Mouse (Mus musculus): ENCODE results near the gene Avpr1b. TPM values are rescaled to one million over a fixed set of nuclear protein-coding genes. Genes with fewer than 3 reads are reported as not detected.

Gene Avpr1b
- polyA plus RNA-seq, 1 experiment from 2014 or later: 0.04 TPM

DNA sequence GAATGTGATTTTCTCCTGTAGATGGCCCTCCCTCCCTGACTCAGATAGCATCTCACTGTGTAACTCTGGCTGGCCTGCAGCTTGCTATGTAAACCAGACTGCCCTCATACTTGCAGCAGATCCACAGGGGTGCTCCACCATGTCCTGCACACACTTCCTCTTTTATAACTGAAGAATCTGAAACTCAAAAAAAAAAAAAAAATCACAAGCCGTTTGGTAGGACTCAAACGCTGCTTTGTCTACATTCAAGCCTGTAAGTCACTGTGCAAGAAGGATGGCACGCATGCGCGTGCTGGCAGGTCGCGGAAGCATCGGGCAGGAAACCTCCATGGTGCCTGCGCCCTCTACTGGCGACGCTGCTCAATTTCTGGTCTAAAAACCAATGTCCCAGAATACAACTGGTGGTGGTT lies 58.9 kb downstream of the Avpr1b start:
- ATAC-seq (ENCODE audit: low FRiP score, low TSS enrichment) (peak; percentile 57; the same call in 1 of the 2 replicates), DNase-seq (ENCODE audit: low spot score) (peak; percentile 92)
- no peaks in the 10 kb centered on the region for H3K27me3 ChIP-seq (ENCODE audit: control insufficient read depth, insufficient read depth, low read length)
- no peaks in the 10 kb centered on the region for H3K4me1 ChIP-seq (replicated peaks; ENCODE audit: control insufficient read depth, insufficient read depth)
- no peaks in the 10 kb centered on the region for H3K36me3 ChIP-seq (ENCODE audit: control insufficient read depth, insufficient read depth, low read length)
- no peak overlapping the region; the same call in 1 of the 2 replicates for H3K4me2 ChIP-seq (replicated peaks; ENCODE audit: low read depth)
- no peaks in the 10 kb centered on the region for H3K9me3 ChIP-seq (ENCODE audit: control insufficient read depth, low read length)
- no peak for TF ChIP-seq EP300 (optimal IDR thresholded peaks at IDR 0.05)
- peak; percentile 94 for TF ChIP-seq CTCF (IDR thresholded peaks at IDR 0.05; ENCODE audit: low read depth)
- under 1% methylated on average over 11 of the region's 11 CpGs for WGBS
- no peak overlapping the region for H3K4me3 ChIP-seq (ENCODE audit: low read depth, low read length)
- no peak overlapping the region for H3K27ac ChIP-seq (replicated peaks)
- no peak overlapping the region for H3K9ac ChIP-seq (ENCODE audit: low read length)

DNA sequence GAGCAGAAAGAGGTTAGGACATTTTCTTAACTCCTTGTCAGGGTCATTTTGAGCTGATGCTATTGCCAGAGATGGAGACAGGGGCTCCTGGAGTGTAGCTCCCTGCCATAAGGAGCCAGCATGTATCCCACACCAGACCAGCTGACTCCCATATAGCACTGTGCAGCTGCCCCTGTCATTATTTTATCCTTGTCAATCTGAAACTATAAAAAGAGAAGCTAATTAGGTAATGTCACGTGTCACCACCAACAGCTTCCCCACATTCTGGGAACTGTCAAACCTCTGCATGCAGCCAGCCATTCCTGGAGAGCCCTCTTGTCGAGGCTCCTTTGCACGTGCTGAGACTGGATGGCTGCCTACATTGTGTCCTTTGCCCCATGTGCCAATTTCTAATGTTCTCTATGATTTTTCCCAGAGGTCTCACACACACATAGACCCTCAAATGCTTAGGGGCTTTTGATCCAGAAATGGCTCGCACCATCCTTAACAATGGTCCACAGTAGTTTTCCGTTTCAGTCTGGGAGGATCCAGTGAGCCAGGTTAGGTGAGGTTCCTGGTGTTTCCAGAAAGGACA lies 60.6 kb downstream of the Avpr1b start:
- no peak for ATAC-seq (ENCODE audit: low FRiP score, low TSS enrichment)
- H3K4me3 ChIP-seq (ENCODE audit: low read depth, low read length): no peak overlapping the region
- H3K4me2 ChIP-seq (replicated peaks; ENCODE audit: low read depth): no peak overlapping the region
- no peak overlapping the region for H3K27ac ChIP-seq (replicated peaks)
- H3K9me3 ChIP-seq (ENCODE audit: control insufficient read depth, low read length): no peaks in the 10 kb centered on the region
- H3K4me1 ChIP-seq (replicated peaks; ENCODE audit: control insufficient read depth, insufficient read depth): no peaks in the 10 kb centered on the region
- H3K9ac ChIP-seq (ENCODE audit: low read length): no peak overlapping the region
- WGBS: 78% methylated on average over 5 of the region's 5 CpGs
- no peak for TF ChIP-seq CTCF (IDR thresholded peaks at IDR 0.05; ENCODE audit: low read depth)
- no peak for DNase-seq (ENCODE audit: low spot score)
- H3K36me3 ChIP-seq (ENCODE audit: control insufficient read depth, insufficient read depth, low read length): no peaks in the 10 kb centered on the region
- H3K27me3 ChIP-seq (ENCODE audit: control insufficient read depth, insufficient read depth, low read length): no peaks in the 10 kb centered on the region

DNA sequence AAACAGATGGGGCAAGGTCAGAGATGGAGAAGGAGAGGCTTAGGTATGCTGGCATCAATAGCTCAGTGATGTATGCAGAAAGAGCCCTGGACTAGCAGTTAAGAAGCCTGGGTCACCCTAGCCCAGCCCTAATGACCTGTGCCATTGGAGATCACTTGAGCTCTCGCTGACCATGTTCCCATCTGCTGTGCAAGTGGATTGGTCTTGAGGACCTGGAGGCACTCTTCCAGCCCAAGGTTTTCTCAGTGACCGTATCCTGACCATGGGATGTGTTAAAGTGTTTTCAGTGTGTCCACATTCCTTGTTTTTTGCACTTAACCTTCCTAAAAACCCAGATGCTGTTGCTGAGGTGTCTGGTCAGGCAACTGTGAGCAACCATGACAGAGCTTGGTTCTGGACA lies 61.2 kb downstream of the Avpr1b start:
- no peak overlapping the region for H3K4me3 ChIP-seq (ENCODE audit: low read depth, low read length)
- ATAC-seq (ENCODE audit: low FRiP score, low TSS enrichment) (no peak), DNase-seq (ENCODE audit: low spot score) (no peak)
- no peaks in the 10 kb centered on the region for H3K9me3 ChIP-seq (ENCODE audit: control insufficient read depth, low read length)
- WGBS: 90% methylated on average over 2 of the region's 2 CpGs
- no peak overlapping the region for H3K27ac ChIP-seq (replicated peaks)
- TF ChIP-seq EP300 (optimal IDR thresholded peaks at IDR 0.05): no peak
- TF ChIP-seq CTCF (IDR thresholded peaks at IDR 0.05; ENCODE audit: low read depth): no peak
- no peaks in the 10 kb centered on the region for H3K27me3 ChIP-seq (ENCODE audit: control insufficient read depth, insufficient read depth, low read length)
- no peaks in the 10 kb centered on the region for H3K4me1 ChIP-seq (replicated peaks; ENCODE audit: control insufficient read depth, insufficient read depth)
- no peak overlapping the region for H3K4me2 ChIP-seq (replicated peaks; ENCODE audit: low read depth)
- no peaks in the 10 kb centered on the region for H3K36me3 ChIP-seq (ENCODE audit: control insufficient read depth, insufficient read depth, low read length)
- H3K9ac ChIP-seq (ENCODE audit: low read length): no peak overlapping the region

DNA sequence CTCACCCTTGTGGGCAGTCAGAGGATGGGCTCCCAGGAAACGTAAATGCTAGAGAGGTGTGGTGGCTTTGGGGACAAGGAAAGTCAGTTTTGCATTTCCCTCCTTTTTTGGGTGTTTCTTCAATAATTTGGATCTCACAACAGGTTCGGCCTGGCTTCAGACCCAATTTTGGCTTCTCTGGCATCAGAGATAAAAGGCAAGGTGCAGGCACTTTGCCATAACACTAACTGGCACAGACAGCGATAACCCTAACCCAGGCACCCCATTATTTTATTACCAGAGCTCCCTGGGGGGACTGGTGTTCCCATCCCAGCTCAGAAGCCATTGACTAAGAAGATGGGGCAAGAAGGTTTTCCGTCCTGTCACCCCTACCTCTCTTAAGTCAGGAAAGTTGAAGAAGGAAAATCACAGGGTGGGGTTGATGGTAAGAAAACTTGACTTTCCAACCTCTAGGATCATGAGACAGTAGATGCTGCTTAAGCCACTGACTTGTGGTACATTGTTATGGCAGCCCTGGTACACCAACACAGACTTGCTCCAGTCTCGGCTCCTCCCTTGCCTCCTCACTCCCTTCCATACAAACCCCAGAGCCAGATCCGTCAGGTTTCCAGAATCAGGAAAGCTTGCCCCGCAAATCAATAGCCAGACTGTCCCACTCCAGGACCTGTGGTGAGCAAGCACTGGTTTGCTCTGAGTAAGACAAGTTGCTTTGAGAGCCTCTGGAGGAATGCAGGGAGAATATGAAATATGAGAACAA lies 61.9 kb downstream of the Avpr1b start:
- TF ChIP-seq EP300 (optimal IDR thresholded peaks at IDR 0.05) (no peak), CTCF (IDR thresholded peaks at IDR 0.05; ENCODE audit: low read depth) (no peak)

More for the DNA sequence above, 61.9 kb downstream of the Avpr1b start:
- Histone ChIP-seq H3K4me1 (replicated peaks; ENCODE audit: control insufficient read depth, insufficient read depth) (no peaks in the 10 kb centered on the region), H3K36me3 (ENCODE audit: control insufficient read depth, insufficient read depth, low read length) (no peaks in the 10 kb centered on the region), H3K27ac (replicated peaks) (no peak overlapping the region), H3K27me3 (ENCODE audit: control insufficient read depth, insufficient read depth, low read length) (no peaks in the 10 kb centered on the region), H3K9ac (ENCODE audit: low read length) (no peak overlapping the region), H3K9me3 (ENCODE audit: control insufficient read depth, low read length) (no peaks in the 10 kb centered on the region), H3K4me3 (ENCODE audit: low read depth, low read length) (no peak overlapping the region), H3K4me2 (replicated peaks; ENCODE audit: low read depth) (no peak overlapping the region)
- DNase-seq (ENCODE audit: low spot score) (peak; percentile 29), ATAC-seq (ENCODE audit: low FRiP score, low TSS enrichment) (no peak)
- 66% methylated on average over 7 of the region's 7 CpGs for WGBS

Other genes starting within 250 kb of the Avpr1b start
- gene Srgap2, start 71.9 kb upstream of the Avpr1b start, polyA plus RNA-seq (2015; fragmentation: Nextera tagmentation; extraction: Ambion mirVana): 7.7 and 9.1 TPM in 2 replicates
- gene Fam72a, start 71.3 kb upstream of the Avpr1b start, polyA plus RNA-seq (2015; fragmentation: Nextera tagmentation; extraction: Ambion mirVana): 1.3 and 1.5 TPM in 2 replicates
- 596 and 695 TPM in 2 replicates for gene Ctse, start 39.1 kb downstream of the Avpr1b start, polyA plus RNA-seq (2015; fragmentation: Nextera tagmentation; extraction: Ambion mirVana)
- gene Rab7b, start 89.5 kb downstream of the Avpr1b start, polyA plus RNA-seq (2015; fragmentation: Nextera tagmentation; extraction: Ambion mirVana): 13.5 and 14.4 TPM in 2 replicates
- gene Slc26a9, start 144.8 kb downstream of the Avpr1b start, polyA plus RNA-seq (2015; fragmentation: Nextera tagmentation; extraction: Ambion mirVana): 15.4 and 17.6 TPM in 2 replicates
- 1.1 and 1.4 TPM in 2 replicates for gene Pm20d1, start 198.1 kb downstream of the Avpr1b start, polyA plus RNA-seq (2015; fragmentation: Nextera tagmentation; extraction: Ambion mirVana)
- 7.0 and 7.1 TPM in 2 replicates for gene Slc41a1, start 228.3 kb downstream of the Avpr1b start, polyA plus RNA-seq (2015; fragmentation: Nextera tagmentation; extraction: Ambion mirVana)